Mouse (Mus musculus): Measurements from ENCODE around the gene Sap30bp. TPM values are rescaled to one million over a fixed set of nuclear protein-coding genes. Genes with fewer than 3 reads are reported as not detected.
A peak's percentile ranks its signal among the peaks of the same experiment; 100 is the strongest.

Sap30bp gene
- 20.2 and 23.5 TPM in 2 replicates for polyA plus RNA-seq (2015; fragmentation: Nextera tagmentation; extraction: Ambion mirVana)

DNA sequence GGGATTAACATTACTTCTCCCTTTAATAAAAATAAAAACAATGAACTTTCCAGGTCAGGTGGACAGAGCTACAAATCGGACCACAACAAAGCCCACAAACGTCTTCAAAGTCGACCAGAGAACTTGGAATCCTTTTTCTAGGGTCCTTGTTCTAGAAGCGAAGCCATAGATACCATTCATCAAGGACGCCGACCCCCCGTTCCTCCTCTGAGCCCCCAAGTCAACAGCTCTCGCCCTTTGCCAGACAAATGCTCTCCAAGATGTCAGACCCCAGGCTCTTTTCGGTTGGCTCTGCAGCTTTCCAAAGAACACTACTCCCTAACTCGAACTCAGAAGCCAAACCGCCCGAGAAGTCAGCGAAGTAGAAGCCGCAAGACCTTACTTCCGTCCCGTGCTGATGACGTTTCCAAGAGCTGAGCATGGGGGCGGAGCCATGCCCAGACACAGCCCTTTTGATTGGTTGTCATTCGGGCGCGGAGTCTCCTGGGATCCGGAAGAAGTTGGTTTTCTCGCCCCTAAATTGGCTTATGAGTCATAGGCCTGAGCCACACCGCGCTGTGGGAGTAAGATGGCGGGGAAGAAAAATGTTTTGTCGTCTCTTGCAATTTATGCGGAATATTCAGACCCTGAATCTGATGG is at the start of gene Sap30bp, which contains the start of gene Recql5:
Gene Sap30bp, plus strand, starts transcription at position 175 of the 639 bp plus-strand sequence.
Gene Recql5, minus strand, starts transcription at position 370 of the 639 bp plus-strand sequence.
- no peaks in the 10 kb centered on the region for H3K9me3 ChIP-seq (replicated peaks; ENCODE audit: control insufficient read depth, low read length)
- H3K9ac ChIP-seq (ENCODE audit: low read length) = peak within 1 kb of the TSS; percentile 89
- H3K27me3 ChIP-seq (ENCODE audit: control insufficient read depth, insufficient read depth, low read length) = no peaks in the 10 kb centered on the region
- peak within 1 kb of the TSS; percentile 48; the same call in 1 of the 2 replicates for H3K27ac ChIP-seq (ENCODE audit: low read length)
- under 1% methylated on average over 28 of the region's 28 CpGs for WGBS
- peaks cover 20% of the 10 kb centered on the region for H3K4me1 ChIP-seq (ENCODE audit: control insufficient read depth, insufficient read depth, low read length)
- ATAC-seq (replicated peaks; ENCODE audit: extremely low read depth, insufficient read depth, low FRiP score) = peak; percentile 99
- H3K4me3 ChIP-seq (ENCODE audit: low read length) = peak within 1 kb of the TSS; percentile 99
- peak within 1 kb of the TSS; percentile 88 for H3K4me2 ChIP-seq (ENCODE audit: low read depth, low read length)
- peaks cover 16% of the 10 kb centered on the region for H3K36me3 ChIP-seq (ENCODE audit: control insufficient read depth, insufficient read depth)

DNA sequence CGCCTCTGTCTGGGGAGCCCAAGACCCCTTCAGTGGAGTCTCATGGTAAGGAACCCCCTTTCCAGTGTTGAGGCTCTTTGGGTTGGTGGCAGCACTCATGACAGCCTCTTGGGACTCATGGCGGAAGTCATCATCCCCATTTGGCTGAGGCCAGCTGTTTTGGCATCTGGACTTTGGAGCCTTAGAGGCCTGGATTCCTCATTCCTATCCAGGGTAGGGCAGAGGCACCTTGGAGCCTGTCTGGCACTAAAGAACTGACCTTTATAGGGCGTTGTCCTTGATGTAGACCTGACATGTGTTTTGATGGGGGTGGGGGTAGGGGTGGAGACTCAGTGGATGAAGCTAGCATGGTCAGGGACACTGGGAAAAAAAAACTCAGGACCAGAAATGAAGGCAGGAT is 48.7 kb upstream of the Sap30bp start:
- Histone ChIP-seq H3K36me3 (ENCODE audit: control insufficient read depth, insufficient read depth) (no peaks in the 10 kb centered on the region), H3K4me2 (ENCODE audit: low read depth, low read length) (no peak overlapping the region), H3K4me3 (ENCODE audit: low read length) (no peak overlapping the region), H3K9me3 (replicated peaks; ENCODE audit: control insufficient read depth, low read length) (no peaks in the 10 kb centered on the region), H3K27me3 (ENCODE audit: control insufficient read depth, insufficient read depth, low read length) (peaks cover 13% of the 10 kb centered on the region), H3K4me1 (ENCODE audit: control insufficient read depth, insufficient read depth, low read length) (no peaks in the 10 kb centered on the region), H3K9ac (ENCODE audit: low read length) (no peak overlapping the region), H3K27ac (ENCODE audit: low read length) (no peak overlapping the region)
- WGBS = 82% methylated on average over 3 of the region's 3 CpGs
- no peak for ATAC-seq (replicated peaks; ENCODE audit: extremely low read depth, insufficient read depth, low FRiP score)

DNA sequence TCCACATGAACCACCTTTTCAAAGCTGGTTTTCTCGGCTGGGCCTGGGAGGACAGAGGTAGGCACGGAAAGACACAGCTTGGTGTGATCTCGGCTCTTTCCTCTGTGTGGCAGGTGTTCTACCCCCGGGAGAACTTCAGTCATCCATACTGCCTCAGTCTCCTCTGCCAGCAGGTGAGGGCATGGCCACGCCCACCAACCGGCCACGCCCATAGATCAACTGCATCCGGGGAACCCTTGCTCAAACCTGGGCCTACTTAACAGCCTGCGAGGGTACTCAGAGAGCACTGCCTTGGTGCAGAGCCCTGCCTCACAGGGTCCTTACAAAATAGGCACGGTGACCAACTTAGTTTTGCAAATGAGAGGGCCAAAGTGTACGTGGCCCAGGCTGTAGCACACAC is 47.8 kb upstream of the Sap30bp start:
- 70% methylated on average over 11 of the region's 11 CpGs for WGBS
- no peak overlapping the region for H3K9ac ChIP-seq (ENCODE audit: low read length)
- H3K36me3 ChIP-seq (ENCODE audit: control insufficient read depth, insufficient read depth) = no peaks in the 10 kb centered on the region
- H3K4me3 ChIP-seq (ENCODE audit: low read length) = no peak overlapping the region
- peaks cover 13% of the 10 kb centered on the region for H3K27me3 ChIP-seq (ENCODE audit: control insufficient read depth, insufficient read depth, low read length)
- H3K9me3 ChIP-seq (replicated peaks; ENCODE audit: control insufficient read depth, low read length) = no peaks in the 10 kb centered on the region
- no peak overlapping the region for H3K4me2 ChIP-seq (ENCODE audit: low read depth, low read length)
- no peak for ATAC-seq (replicated peaks; ENCODE audit: extremely low read depth, insufficient read depth, low FRiP score)
- no peaks in the 10 kb centered on the region for H3K4me1 ChIP-seq (ENCODE audit: control insufficient read depth, insufficient read depth, low read length)
- H3K27ac ChIP-seq (ENCODE audit: low read length) = no peak overlapping the region

DNA sequence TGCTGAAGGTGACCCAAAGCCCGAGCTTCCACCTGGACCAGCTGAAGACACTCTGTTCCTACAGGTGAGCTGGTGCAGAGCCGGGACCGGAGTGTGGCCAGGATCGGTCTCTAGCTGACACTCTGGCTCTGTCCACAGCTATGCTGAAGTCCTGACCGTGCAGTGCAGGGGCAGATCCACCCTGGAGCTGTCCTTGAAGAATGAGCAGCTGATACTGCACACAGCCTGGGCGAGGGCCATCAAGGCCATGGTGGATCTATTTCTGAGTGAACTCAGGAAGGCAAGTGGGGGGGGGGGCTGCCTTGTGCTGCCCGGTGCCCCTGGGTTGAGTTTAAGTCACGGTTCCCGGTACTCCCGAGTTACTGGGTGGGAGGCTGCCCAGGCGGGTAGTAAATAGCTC is 46.6 kb upstream of the Sap30bp start:
- Histone ChIP-seq H3K4me3 (ENCODE audit: low read length) (no peak overlapping the region), H3K9me3 (replicated peaks; ENCODE audit: control insufficient read depth, low read length) (no peaks in the 10 kb centered on the region), H3K27ac (ENCODE audit: low read length) (no peak overlapping the region), H3K27me3 (ENCODE audit: control insufficient read depth, insufficient read depth, low read length) (peaks cover 13% of the 10 kb centered on the region), H3K36me3 (ENCODE audit: control insufficient read depth, insufficient read depth) (no peaks in the 10 kb centered on the region), H3K9ac (ENCODE audit: low read length) (no peak overlapping the region), H3K4me1 (ENCODE audit: control insufficient read depth, insufficient read depth, low read length) (no peaks in the 10 kb centered on the region), H3K4me2 (ENCODE audit: low read depth, low read length) (no peak overlapping the region)
- ATAC-seq (replicated peaks; ENCODE audit: extremely low read depth, insufficient read depth, low FRiP score) = no peak
- 81% methylated on average over 11 of the region's 11 CpGs for WGBS

DNA sequence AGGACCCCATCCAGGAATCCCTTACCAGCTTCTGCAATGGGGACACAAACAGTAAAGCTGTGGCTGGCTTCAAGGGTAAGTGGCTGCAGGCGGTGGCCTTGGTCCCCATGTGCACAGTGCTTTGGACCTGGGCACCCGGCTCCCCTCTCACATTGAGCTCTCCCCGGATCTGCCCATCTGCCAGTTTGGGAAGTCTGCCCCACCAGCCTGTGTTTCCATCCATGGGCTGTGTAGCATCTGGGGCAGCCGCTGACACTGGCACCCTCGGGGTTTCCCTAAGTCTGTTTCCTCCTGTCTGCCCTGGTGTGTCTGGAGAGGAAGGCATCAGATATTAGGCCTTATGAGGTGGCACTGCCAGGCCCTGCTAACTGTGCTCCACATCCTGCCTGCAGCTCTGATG is 45.1 kb upstream of the Sap30bp start:
- no peak for ATAC-seq (replicated peaks; ENCODE audit: extremely low read depth, insufficient read depth, low FRiP score)
- Histone ChIP-seq H3K9me3 (replicated peaks; ENCODE audit: control insufficient read depth, low read length) (no peaks in the 10 kb centered on the region), H3K27me3 (ENCODE audit: control insufficient read depth, insufficient read depth, low read length) (peaks cover 11% of the 10 kb centered on the region), H3K4me2 (ENCODE audit: low read depth, low read length) (no peak overlapping the region), H3K4me3 (ENCODE audit: low read length) (no peak overlapping the region), H3K4me1 (ENCODE audit: control insufficient read depth, insufficient read depth, low read length) (no peaks in the 10 kb centered on the region), H3K36me3 (ENCODE audit: control insufficient read depth, insufficient read depth) (no peaks in the 10 kb centered on the region), H3K27ac (ENCODE audit: low read length) (no peak overlapping the region), H3K9ac (ENCODE audit: low read length) (no peak overlapping the region)
- 88% methylated on average over 5 of the region's 5 CpGs for WGBS

DNA sequence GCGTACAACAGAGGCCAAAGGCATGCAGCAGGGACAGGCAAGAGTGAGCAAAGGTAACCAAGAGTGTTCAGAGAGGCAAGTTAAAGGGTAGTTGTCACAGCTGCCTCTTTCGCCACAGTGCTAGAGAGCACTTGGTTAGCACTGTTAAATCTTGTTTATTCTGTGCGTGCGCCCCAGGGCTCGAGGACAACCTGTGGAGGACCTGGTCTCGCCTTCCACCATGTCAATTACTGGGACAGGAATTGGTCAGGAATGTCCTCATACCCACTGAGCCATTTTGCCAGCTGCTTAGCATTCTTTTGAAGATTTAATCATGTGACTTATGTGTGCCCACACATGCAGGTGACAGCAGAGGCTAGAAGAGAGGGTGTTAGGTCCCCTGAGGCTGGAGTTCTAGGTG is 43.9 kb upstream of the Sap30bp start:
- H3K4me1 ChIP-seq (ENCODE audit: control insufficient read depth, insufficient read depth, low read length) = no peaks in the 10 kb centered on the region
- H3K4me3 ChIP-seq (ENCODE audit: low read length) = no peak overlapping the region
- no peak for ATAC-seq (replicated peaks; ENCODE audit: extremely low read depth, insufficient read depth, low FRiP score)
- H3K4me2 ChIP-seq (ENCODE audit: low read depth, low read length) = no peak overlapping the region
- H3K36me3 ChIP-seq (ENCODE audit: control insufficient read depth, insufficient read depth) = peaks cover 2% of the 10 kb centered on the region; the same call in 1 of the 2 replicates
- 0 out of 2 replicates have a peak, but pooled peaks cover 2% of the 10 kb centered on the region for H3K27me3 ChIP-seq (ENCODE audit: control insufficient read depth, insufficient read depth, low read length)
- no peak overlapping the region for H3K27ac ChIP-seq (ENCODE audit: low read length)
- H3K9me3 ChIP-seq (replicated peaks; ENCODE audit: control insufficient read depth, low read length) = no peaks in the 10 kb centered on the region
- 77% methylated on average over 6 of the region's 6 CpGs for WGBS
- no peak overlapping the region for H3K9ac ChIP-seq (ENCODE audit: low read length)

DNA sequence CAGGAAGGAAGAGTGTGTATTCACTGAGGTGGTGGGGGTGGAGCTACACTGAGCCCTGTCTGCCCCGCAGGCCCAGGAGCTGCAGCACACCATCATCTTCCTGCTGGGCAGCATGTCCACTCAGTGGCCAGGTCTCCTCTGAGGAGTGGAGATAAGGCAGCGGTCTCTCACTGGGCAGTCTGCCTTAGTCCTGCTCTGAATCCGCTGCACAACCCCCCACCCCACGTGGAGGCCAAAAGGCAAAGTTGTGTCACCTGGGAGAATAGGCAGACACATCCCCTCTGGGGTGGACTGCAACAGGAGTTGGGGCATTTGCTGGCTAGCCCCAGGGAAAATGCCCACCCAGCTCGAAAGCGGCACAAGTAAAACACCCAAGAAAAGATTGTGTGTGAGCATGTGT is 40.9 kb upstream of the Sap30bp start:
- Histone ChIP-seq H3K27ac (ENCODE audit: low read length) (no peak overlapping the region), H3K36me3 (ENCODE audit: control insufficient read depth, insufficient read depth) (peaks cover 9% of the 10 kb centered on the region; the same call in 1 of the 2 replicates)
- 47% methylated on average over 6 of the region's 6 CpGs for WGBS

DNA sequence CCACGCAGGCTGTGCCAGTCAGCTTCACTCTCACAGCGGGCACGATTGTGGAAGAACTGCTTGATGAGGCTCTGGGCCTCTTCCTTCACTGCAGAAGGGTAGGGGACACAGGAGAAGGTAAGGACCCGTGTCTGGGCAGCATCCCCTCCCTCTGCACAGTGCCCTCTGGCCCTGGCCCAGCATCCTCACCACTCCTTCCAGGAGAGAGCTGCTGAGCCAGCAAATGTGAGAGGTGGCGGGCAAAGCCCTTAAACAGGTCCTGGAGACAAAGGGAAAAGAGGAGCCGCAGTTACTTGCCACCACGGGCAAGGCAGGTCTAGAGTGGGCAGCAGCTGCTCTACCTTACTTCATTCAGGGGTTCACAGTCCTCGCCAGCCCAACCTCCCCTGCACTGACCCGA is 40.0 kb upstream of the Sap30bp start:
- Histone ChIP-seq H3K27me3 (ENCODE audit: control insufficient read depth, insufficient read depth, low read length) (no peaks in the 10 kb centered on the region), H3K9me3 (replicated peaks; ENCODE audit: control insufficient read depth, low read length) (no peaks in the 10 kb centered on the region), H3K4me2 (ENCODE audit: low read depth, low read length) (no peak overlapping the region), H3K27ac (ENCODE audit: low read length) (no peak overlapping the region), H3K4me1 (ENCODE audit: control insufficient read depth, insufficient read depth, low read length) (no peaks in the 10 kb centered on the region), H3K36me3 (ENCODE audit: control insufficient read depth, insufficient read depth) (peaks cover 9% of the 10 kb centered on the region; the same call in 1 of the 2 replicates), H3K4me3 (ENCODE audit: low read length) (no peak overlapping the region), H3K9ac (ENCODE audit: low read length) (no peak overlapping the region)
- ATAC-seq (replicated peaks; ENCODE audit: extremely low read depth, insufficient read depth, low FRiP score) = no peak
- 85% methylated on average over 9 of the region's 9 CpGs for WGBS

More for the DNA sequence above, 40.9 kb upstream of the Sap30bp start:
- Histone ChIP-seq H3K4me1 (ENCODE audit: control insufficient read depth, insufficient read depth, low read length) (no peaks in the 10 kb centered on the region), H3K9me3 (replicated peaks; ENCODE audit: control insufficient read depth, low read length) (no peaks in the 10 kb centered on the region), H3K4me2 (ENCODE audit: low read depth, low read length) (no peak overlapping the region), H3K27me3 (ENCODE audit: control insufficient read depth, insufficient read depth, low read length) (no peaks in the 10 kb centered on the region), H3K4me3 (ENCODE audit: low read length) (no peak overlapping the region), H3K9ac (ENCODE audit: low read length) (no peak overlapping the region)
- no peak for ATAC-seq (replicated peaks; ENCODE audit: extremely low read depth, insufficient read depth, low FRiP score)

DNA sequence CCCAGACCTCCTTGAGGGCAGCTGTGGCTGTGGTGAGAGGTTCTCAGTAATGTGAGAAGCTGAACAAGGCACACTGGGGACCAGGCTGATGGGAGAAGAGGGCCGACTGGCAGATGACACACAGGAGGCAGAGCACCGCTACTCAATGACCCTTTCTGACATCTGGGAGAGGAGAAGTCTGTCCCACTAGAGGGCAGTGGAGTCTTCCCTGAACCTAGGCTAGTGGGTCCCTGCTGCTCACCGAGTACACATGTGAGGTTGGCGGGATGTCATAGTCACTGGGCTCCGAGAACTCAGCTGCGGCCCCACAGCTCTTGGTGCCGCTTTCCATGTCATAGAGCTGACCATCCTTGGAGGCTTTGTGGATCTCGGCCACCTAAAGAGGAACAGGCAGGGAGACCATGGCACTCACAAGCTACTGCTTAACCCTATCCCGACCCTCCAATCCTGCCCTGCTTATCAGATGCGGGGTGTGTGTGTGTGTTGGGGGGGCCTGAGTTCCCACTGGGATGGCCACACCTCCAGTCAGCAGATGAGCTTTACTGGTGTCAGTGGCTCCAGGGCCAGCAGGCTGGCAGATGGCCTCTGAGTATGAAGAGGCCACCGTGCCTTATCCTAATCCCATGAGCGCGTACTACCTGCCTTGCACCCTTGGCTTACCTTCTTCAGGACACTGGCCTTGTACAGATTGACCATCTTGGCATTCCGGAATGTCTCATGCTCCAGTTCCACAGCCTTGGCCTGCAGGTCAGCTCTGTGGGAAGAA is 38.1 kb upstream of the Sap30bp start:
- Histone ChIP-seq H3K36me3 (ENCODE audit: control insufficient read depth, insufficient read depth) (peaks cover 9% of the 10 kb centered on the region; the same call in 1 of the 2 replicates), H3K9me3 (replicated peaks; ENCODE audit: control insufficient read depth, low read length) (no peaks in the 10 kb centered on the region), H3K27me3 (ENCODE audit: control insufficient read depth, insufficient read depth, low read length) (no peaks in the 10 kb centered on the region), H3K9ac (ENCODE audit: low read length) (no peak overlapping the region), H3K4me2 (ENCODE audit: low read depth, low read length) (no peak overlapping the region), H3K27ac (ENCODE audit: low read length) (no peak overlapping the region), H3K4me3 (ENCODE audit: low read length) (no peak overlapping the region), H3K4me1 (ENCODE audit: control insufficient read depth, insufficient read depth, low read length) (peaks cover 16% of the 10 kb centered on the region)
- ATAC-seq (replicated peaks; ENCODE audit: extremely low read depth, insufficient read depth, low FRiP score) = no peak
- 60% methylated on average over 14 of the region's 14 CpGs for WGBS
